Mouse (Mus musculus) kidney, embryonic 14.5 days (tissue): Measurements from ENCODE around the gene Cebpa. TPM values are rescaled to one million over a fixed set of nuclear protein-coding genes. Genes with fewer than 3 reads are reported as not detected.

Experiments
- ATAC-seq: fragments of 200-750 bp; cut with Nextera tagmentation; 2 replicates; pipeline ENCODE4 v1.8.0; 2017; ENCODE audit warnings: moderate number of reproducible peaks, mild to moderate bottlenecking, moderate TSS enrichment, moderate library complexity; ENCODE audit not compliant: low FRiP score, low TSS enrichment
- H3K27ac ChIP-seq: fragments of 300-500 bp; sonication (generic); 2 replicates; pipeline ENCODE4 v1.5.1; 2014; ENCODE audit warnings: low read depth, mild to moderate bottlenecking, low read length, moderate library complexity, mixed read lengths
- H3K27me3 ChIP-seq: fragments of 300-500 bp; sonication (generic); 2 replicates; pipeline ENCODE4 v1.6.1; 2014; ENCODE audit warnings: mild to moderate bottlenecking, low read length; ENCODE audit not compliant: control insufficient read depth, insufficient read depth
- H3K36me3 ChIP-seq: fragments of 300-500 bp; sonication (generic); 2 replicates; pipeline ENCODE4 v1.6.1; 2014; ENCODE audit warnings: low read length, mixed read lengths; ENCODE audit not compliant: control insufficient read depth, insufficient read depth
- H3K4me1 ChIP-seq: fragments of 300-500 bp; sonication (generic); 2 replicates; pipeline ENCODE4 v1.6.1; 2014; ENCODE audit warnings: low read length, mixed read lengths; ENCODE audit not compliant: control insufficient read depth, insufficient read depth
- H3K4me2 ChIP-seq: fragments of 300-500 bp; sonication (generic); replicated peaks from 2 replicates; pipeline ENCODE4 v1.6.1; 2014; ENCODE audit warnings: low read depth, mild to moderate bottlenecking, low read length
- H3K4me3 ChIP-seq: fragments of 300-500 bp; sonication (generic); 2 replicates; pipeline ENCODE4 v1.5.1; 2014; ENCODE audit warnings: mild to moderate bottlenecking, low read length
- H3K9ac ChIP-seq: fragments of 300-500 bp; sonication (generic); 2 replicates; pipeline ENCODE4 v1.6.1; 2014; ENCODE audit warnings: low read depth, mild to moderate bottlenecking, low read length, moderate library complexity
- H3K9me3 ChIP-seq: fragments of 300-500 bp; sonication (generic); 2 replicates; pipeline ENCODE4 v1.6.1; 2016; ENCODE audit warnings: low read length; ENCODE audit not compliant: control insufficient read depth
- WGBS: fragments of 180-500 bp; shearing (Covaris S2); extraction: QIAGEN DNeasy Blood & Tissue Kit; methylation state at CpG from one replicate; pipeline ENCODE4 v1.1.7; 2014; 5-methylcytosine and 5-hydroxymethylcytosine counted together
- polyA plus RNA-seq: library from polyadenylated mRNA; unstranded; fragments of >200 nt; fragmentation: Nextera tagmentation; extraction: Ambion mirVana; gene quantifications from 2 replicates; pipeline ENCODE4 v1.2.1, GENCODE M21; 2014

Cebpa gene
- polyA plus RNA-seq, 1 experiment from 2014 or later, result 0.92 TPM

DNA sequence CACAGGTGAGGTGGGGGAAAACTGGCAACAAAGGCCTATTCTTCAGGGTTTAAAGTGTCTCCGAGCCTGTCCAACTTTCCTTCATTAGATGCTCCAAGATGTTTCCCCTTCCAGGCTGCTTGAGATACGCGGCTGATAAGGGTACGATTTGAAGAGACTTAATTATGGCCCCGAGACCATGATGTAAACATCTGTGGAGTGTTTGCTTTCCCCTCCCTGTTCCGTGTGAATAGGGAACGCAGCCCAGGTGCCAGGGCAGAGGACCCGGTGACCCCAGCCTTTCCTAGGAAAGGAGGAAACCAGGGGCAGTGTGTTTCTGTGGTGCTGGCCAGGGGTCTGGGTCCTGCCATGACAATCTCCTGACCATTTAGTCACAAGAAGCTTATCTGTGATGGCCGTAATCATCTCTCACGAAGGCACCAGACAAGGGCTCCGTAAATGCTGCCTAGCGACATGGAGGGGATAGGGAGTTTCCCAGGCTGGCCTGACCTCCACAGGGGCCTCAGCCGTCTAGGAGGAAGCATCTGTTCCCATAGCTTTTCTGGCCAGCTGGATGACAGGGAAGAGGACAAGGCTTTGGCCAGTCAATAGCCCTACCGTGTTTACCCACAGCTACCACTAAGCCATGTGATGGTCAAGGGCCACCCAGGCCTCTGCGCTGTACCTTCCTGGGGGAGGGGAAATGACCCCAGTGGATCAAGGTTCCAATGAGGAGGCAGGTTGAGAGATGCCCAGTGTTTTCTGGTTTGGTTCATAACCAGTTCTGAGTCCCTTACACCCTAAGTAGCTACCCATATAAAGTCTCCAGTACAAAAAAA is 30.7 kb downstream of the Cebpa start:
- H3K36me3 ChIP-seq, result no peaks in the 10 kb centered on the region
- H3K4me2 ChIP-seq, result no peak overlapping the region
- H3K4me1 ChIP-seq, result 0 out of 2 replicates have a peak, but pooled peaks cover 3% of the 10 kb centered on the region
- no peak overlapping the region for H3K4me3 ChIP-seq
- no peaks in the 10 kb centered on the region for H3K27me3 ChIP-seq
- no peak overlapping the region for H3K9ac ChIP-seq
- ATAC-seq, result no peak; the same call in 1 of the 2 replicates
- 42% methylated on average over 15 of the region's 15 CpGs for WGBS
- H3K9me3 ChIP-seq, result no peaks in the 10 kb centered on the region
- no peak overlapping the region for H3K27ac ChIP-seq

DNA sequence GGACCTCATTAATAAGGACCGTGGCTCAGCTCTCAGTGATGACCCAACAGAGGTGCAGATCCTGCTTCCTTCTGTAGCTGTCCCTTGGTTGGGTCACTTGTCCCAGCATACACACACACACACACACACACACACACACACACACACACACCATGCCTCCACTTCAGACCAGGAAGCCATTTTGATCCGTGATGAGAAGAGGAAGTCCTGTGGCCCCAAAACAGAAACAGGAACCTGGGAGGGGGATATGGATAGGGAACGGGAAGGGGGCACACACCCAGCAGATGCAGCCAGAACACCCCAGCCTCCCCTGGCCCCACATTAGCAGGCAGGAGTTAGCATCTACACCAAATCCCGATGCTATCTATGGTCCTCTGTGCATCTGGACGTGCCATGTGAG is 31.8 kb downstream of the Cebpa start:
- Histone ChIP-seq H3K9ac (no peak overlapping the region), H3K4me2 (no peak overlapping the region), H3K4me3 (no peak overlapping the region), H3K9me3 (no peaks in the 10 kb centered on the region), H3K27ac (no peak overlapping the region), H3K4me1 (no peaks in the 10 kb centered on the region), H3K36me3 (no peaks in the 10 kb centered on the region), H3K27me3 (no peaks in the 10 kb centered on the region)
- ATAC-seq, result no peak
- 84% methylated on average over 5 of the region's 5 CpGs for WGBS

DNA sequence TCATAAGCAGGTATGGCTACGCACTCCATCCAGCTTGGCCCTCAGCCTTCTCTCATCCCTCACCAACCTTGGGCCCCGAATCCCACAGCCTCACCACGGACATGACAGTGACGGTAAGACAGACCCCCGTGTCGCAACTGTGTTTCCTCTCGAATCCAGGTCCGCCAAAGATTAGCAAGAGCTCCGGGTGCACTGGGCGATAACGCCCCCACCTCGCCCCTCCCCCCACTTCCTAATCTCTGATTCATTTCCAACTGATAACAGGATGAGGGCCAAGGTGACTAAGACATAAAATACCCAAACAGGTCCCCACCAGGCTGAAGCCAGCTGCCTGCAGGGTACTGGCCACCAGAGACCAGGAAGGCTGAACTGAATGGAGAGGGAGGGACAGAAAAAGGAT is 35.4 kb downstream of the Cebpa start:
- Histone ChIP-seq H3K36me3 (no peaks in the 10 kb centered on the region), H3K27ac (no peak overlapping the region), H3K9ac (no peak overlapping the region), H3K4me3 (no peak overlapping the region), H3K4me2 (no peak overlapping the region), H3K4me1 (no peaks in the 10 kb centered on the region), H3K9me3 (no peaks in the 10 kb centered on the region), H3K27me3 (no peaks in the 10 kb centered on the region; the same call in 1 of the 2 replicates)
- no peak for ATAC-seq
- WGBS, result 76% methylated on average over 12 of the region's 12 CpGs

DNA sequence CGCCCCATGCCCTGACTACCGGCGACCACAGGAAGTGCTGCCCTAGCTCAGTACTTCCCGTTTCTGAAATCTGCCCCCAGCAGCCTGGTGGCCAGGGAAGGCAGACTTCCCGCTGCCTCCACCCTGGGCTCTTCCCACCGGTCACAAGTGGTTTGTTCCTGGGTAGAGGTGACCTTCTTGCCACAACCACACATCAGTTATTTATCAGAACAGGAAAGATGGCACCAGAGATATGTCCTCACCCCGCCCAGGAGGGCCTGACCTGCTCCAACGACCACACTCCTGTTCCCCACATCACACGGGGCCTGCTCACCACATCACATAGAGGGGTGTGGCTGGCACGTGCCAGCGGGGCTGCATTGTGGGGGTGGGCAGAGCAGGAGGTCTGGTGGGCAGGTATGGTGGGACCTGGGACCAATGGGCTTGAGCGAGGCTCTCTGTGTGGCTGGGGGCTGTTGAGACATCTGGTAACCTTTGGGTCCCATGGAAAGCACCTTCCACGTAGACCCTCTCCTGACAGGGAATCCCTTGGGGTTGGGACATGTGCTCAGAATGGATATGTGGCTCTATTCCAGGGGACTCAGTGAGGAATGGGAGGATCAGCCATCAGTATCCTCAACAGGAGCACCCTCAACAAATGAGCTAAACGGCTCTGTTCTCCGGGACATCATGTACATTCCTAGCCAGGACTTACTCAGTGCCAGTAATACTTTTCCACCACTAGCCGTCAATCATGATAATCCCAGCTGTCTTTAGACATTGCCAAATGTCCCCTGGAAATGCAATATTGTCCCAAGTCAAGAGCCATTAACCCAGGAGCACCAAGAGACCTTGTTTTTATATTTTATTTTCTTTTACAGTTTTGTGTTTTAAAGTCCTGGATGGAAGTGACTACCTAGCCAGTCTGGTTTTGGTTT is 37.7 kb downstream of the Cebpa start:
- no peak for ATAC-seq
- no peaks in the 10 kb centered on the region for H3K9me3 ChIP-seq
- 67% methylated on average over 16 of the region's 16 CpGs for WGBS
- no peaks in the 10 kb centered on the region for H3K36me3 ChIP-seq
- H3K4me2 ChIP-seq, result no peak overlapping the region
- no peaks in the 10 kb centered on the region; the same call in 1 of the 2 replicates for H3K27me3 ChIP-seq
- no peak overlapping the region for H3K9ac ChIP-seq
- no peaks in the 10 kb centered on the region for H3K4me1 ChIP-seq
- H3K4me3 ChIP-seq, result no peak overlapping the region
- H3K27ac ChIP-seq, result no peak overlapping the region

DNA sequence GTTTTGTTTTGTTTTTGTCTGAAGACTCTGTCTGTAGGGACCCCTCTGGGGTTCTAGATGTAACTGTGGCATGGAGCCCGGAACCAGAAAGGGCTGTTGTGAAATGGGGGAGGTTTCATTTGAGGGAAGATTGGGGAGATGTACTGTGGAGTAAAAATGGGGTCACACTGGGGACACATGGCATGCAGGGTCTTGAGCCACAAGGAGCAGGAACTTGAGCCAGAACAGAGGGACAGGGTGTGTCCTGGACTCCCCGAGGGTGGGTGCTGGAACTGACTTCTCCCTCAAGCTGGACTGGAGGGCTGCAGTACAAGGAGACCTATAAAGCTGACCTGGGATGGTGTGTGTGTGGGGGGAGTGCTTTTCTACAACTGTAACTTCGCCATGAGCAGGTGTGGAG is 38.4 kb downstream of the Cebpa start:
- 58% methylated on average over 3 of the region's 3 CpGs for WGBS
- Histone ChIP-seq H3K4me2 (no peak overlapping the region), H3K4me3 (no peak overlapping the region), H3K36me3 (no peaks in the 10 kb centered on the region), H3K9ac (no peak overlapping the region), H3K4me1 (no peaks in the 10 kb centered on the region), H3K27me3 (no peaks in the 10 kb centered on the region; the same call in 1 of the 2 replicates), H3K27ac (no peak overlapping the region), H3K9me3 (no peaks in the 10 kb centered on the region)
- no peak for ATAC-seq

DNA sequence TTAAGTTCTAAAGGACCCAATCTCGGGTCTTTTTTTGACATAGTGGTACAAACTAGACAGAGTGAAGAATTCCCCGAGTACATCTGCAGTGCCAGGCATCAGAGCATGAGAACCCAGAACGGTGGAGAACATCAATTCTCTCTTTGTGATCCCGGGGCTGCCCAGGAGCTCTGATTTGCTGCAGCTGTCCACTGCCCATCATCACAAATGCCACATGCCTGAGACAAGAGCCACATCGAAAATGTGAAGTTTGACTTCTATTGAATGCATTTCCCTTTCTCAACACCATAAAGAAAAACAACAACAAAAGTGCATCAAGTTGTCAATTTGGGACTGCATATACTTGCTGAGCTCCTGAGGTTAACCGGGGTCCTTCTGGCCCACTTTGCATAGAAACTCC is 43.4 kb downstream of the Cebpa start:
- no peak overlapping the region for H3K27ac ChIP-seq
- no peaks in the 10 kb centered on the region for H3K36me3 ChIP-seq
- no peaks in the 10 kb centered on the region for H3K9me3 ChIP-seq
- H3K4me1 ChIP-seq, result no peaks in the 10 kb centered on the region
- ATAC-seq, result no peak
- H3K4me2 ChIP-seq, result no peak overlapping the region
- H3K9ac ChIP-seq, result no peak overlapping the region
- no peak overlapping the region for H3K4me3 ChIP-seq
- H3K27me3 ChIP-seq, result no peaks in the 10 kb centered on the region
- WGBS, result 79% methylated on average over 6 of the region's 6 CpGs

DNA sequence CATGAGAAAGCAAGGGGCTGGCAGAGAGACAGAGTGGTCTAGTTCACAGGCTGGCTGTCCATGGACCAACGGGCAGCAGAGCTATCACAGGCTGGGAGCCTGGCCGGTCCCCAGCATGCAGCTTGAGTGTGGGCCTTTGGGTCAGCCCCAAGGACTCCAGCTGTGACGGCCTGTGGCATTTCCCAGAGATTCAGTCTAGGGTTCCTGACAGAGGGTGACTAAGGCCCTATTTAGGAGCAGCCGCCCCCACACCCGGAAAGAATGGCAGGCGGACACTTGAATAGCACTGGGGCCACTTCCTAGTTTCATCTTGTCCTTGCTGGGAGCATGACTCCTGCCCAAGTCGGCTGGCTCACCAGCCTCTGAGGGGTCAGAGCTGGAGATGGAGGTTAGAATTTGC is 44.5 kb downstream of the Cebpa start:
- Histone ChIP-seq H3K4me2 (no peak overlapping the region), H3K4me3 (no peak overlapping the region), H3K9me3 (no peaks in the 10 kb centered on the region), H3K4me1 (no peaks in the 10 kb centered on the region), H3K9ac (no peak overlapping the region), H3K27me3 (no peaks in the 10 kb centered on the region), H3K27ac (no peak overlapping the region), H3K36me3 (no peaks in the 10 kb centered on the region)
- no peak for ATAC-seq
- WGBS, result 48% methylated on average over 7 of the region's 7 CpGs

DNA sequence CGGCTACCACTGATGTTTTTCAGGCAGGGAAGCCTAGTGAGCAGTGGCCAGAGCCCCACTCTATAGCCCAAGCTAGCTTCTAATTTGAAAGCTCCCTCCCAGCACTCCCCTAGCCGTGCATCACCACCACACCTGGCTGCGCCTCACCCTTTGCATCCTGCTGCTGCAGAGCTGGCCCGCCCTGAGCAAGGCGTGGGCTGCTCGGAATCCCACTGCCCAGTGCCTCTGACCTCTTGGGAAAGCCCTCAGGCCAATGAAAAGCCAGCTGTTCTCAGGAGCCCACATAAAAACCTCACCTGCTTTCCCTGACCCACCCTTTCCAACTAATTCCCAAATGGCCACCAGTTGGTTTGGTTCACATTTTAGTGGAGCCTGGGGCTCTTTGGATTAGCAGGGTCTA is 45.0 kb downstream of the Cebpa start:
- Histone ChIP-seq H3K36me3 (no peaks in the 10 kb centered on the region), H3K27ac (no peak overlapping the region), H3K27me3 (no peaks in the 10 kb centered on the region), H3K4me3 (no peak overlapping the region), H3K9ac (no peak overlapping the region), H3K9me3 (no peaks in the 10 kb centered on the region), H3K4me1 (no peaks in the 10 kb centered on the region), H3K4me2 (no peak overlapping the region)
- no peak for ATAC-seq
- 68% methylated on average over 6 of the region's 6 CpGs for WGBS

DNA sequence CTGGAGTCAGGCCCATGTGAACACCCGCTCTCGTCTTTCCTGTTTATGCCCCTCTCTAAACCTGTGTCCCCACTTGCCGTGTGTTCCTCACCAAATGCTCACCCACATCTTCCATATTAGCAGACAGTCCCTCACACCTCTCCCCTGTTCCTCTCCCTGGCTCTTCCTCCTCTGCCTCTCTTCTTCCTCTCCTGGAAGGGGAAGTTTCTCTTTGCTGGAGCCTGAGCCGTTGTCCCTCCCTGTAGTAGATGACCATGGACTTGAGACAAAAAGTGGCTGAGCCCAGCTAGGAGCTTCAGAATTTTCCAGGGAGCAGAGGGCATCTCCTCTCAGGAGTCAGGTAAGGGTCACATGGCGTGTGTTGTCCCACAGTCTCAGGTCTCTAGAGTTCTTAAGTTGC is 47.9 kb downstream of the Cebpa start:
- H3K36me3 ChIP-seq, result no peaks in the 10 kb centered on the region
- H3K27me3 ChIP-seq, result no peaks in the 10 kb centered on the region
- H3K4me1 ChIP-seq, result no peaks in the 10 kb centered on the region
- H3K4me3 ChIP-seq, result no peak overlapping the region
- no peak overlapping the region for H3K27ac ChIP-seq
- no peak overlapping the region for H3K4me2 ChIP-seq
- WGBS, result 77% methylated on average over 5 of the region's 5 CpGs
- H3K9me3 ChIP-seq, result no peaks in the 10 kb centered on the region
- no peak overlapping the region for H3K9ac ChIP-seq
- ATAC-seq, result no peak
